Mouse (Mus musculus) hindbrain, embryonic 11.5 days (tissue): ENCODE measurements around the gene Ankrd11. TPM values are rescaled to one million over a fixed set of nuclear protein-coding genes. Genes with fewer than 3 reads are reported as not detected.

Source experiments
- ATAC-seq: fragments of 200-750 bp; cut with Nextera tagmentation; 2 replicates; pipeline ENCODE4 v1.8.0; 2017; ENCODE audit warnings: mild to moderate bottlenecking, moderate TSS enrichment, moderate library complexity; ENCODE audit not compliant: low FRiP score
- DNase-seq: peaks from one replicate; pipeline ENCODE4 v3.0.0-alpha.2; 2015; ENCODE audit warnings: low spot score
- H3K27ac ChIP-seq: fragments of 300-500 bp; sonication (generic); 2 replicates; pipeline ENCODE4 v1.5.1; 2014; ENCODE audit warnings: mild to moderate bottlenecking, low read depth, low read length
- H3K27me3 ChIP-seq: fragments of 300-500 bp; sonication (generic); 2 replicates; pipeline ENCODE4 v1.6.1; 2014; ENCODE audit warnings: mild to moderate bottlenecking, low read length, moderate library complexity, mixed read lengths; ENCODE audit not compliant: control insufficient read depth, insufficient read depth
- H3K36me3 ChIP-seq: fragments of 300-500 bp; sonication (generic); 2 replicates; pipeline ENCODE4 v1.6.1; 2014; ENCODE audit warnings: mild to moderate bottlenecking, low read length, moderate library complexity, mixed read lengths; ENCODE audit not compliant: control insufficient read depth, insufficient read depth
- H3K4me1 ChIP-seq: fragments of 300-500 bp; sonication (generic); replicated peaks from 2 replicates; pipeline ENCODE4 v1.6.1; 2014; ENCODE audit warnings: low read length, mixed read lengths; ENCODE audit not compliant: control insufficient read depth, insufficient read depth
- H3K4me2 ChIP-seq: fragments of 300-500 bp; sonication (generic); replicated peaks from 2 replicates; pipeline ENCODE4 v1.6.1; 2014; ENCODE audit warnings: mild to moderate bottlenecking, low read depth, low read length
- H3K4me3 ChIP-seq: fragments of 300-500 bp; sonication (generic); 2 replicates; pipeline ENCODE4 v1.5.1; 2014; ENCODE audit warnings: low read depth, low read length
- H3K9ac ChIP-seq: fragments of 300-500 bp; sonication (generic); 2 replicates; pipeline ENCODE4 v1.6.1; 2014; ENCODE audit warnings: low read depth, low read length
- H3K9me3 ChIP-seq: fragments of 300-500 bp; sonication (generic); 2 replicates; pipeline ENCODE4 v1.6.1; 2016; ENCODE audit warnings: low read length; ENCODE audit not compliant: control insufficient read depth
- WGBS: fragments of 180-500 bp; shearing (Covaris S2); extraction: QIAGEN DNeasy Blood & Tissue Kit; methylation state at CpG from one replicate; pipeline ENCODE4 v1.1.7; 2014; 5-methylcytosine and 5-hydroxymethylcytosine counted together
- polyA plus RNA-seq: library from polyadenylated mRNA; unstranded; fragments of >200 nt; fragmentation: Nextera tagmentation; extraction: Ambion mirVana; gene quantifications from 2 replicates; pipeline ENCODE4 v1.2.1, GENCODE M21; 2014

The Ankrd11 gene
- polyA plus RNA-seq, 1 experiment from 2014 or later, result 52.7 TPM

GRCm38 (mm10) chr8:122925939-122926722 lies 115.9 kb downstream of the Ankrd11 start:
- no peaks in the 10 kb centered on the region for H3K4me1 ChIP-seq
- H3K9ac ChIP-seq, result no peak overlapping the region
- H3K27ac ChIP-seq, result no peak overlapping the region
- no peak overlapping the region for H3K4me3 ChIP-seq
- H3K9me3 ChIP-seq, result no peaks in the 10 kb centered on the region
- H3K4me2 ChIP-seq, result no peak overlapping the region
- no peak for ATAC-seq
- WGBS, result 93% methylated on average over 8 of the region's 8 CpGs
- no peak for DNase-seq
- no peaks in the 10 kb centered on the region for H3K27me3 ChIP-seq
- H3K36me3 ChIP-seq, result no peaks in the 10 kb centered on the region

GRCm38 (mm10) chr8:122924091-122924490 lies 118.0 kb downstream of the Ankrd11 start:
- Histone ChIP-seq H3K4me1 (no peaks in the 10 kb centered on the region), H3K27ac (no peak overlapping the region), H3K9ac (no peak overlapping the region), H3K4me2 (no peak overlapping the region), H3K27me3 (no peaks in the 10 kb centered on the region), H3K9me3 (no peaks in the 10 kb centered on the region), H3K4me3 (no peak overlapping the region), H3K36me3 (no peaks in the 10 kb centered on the region)
- WGBS, result 82% methylated on average over 6 of the region's 6 CpGs
- ATAC-seq (no peak), DNase-seq (no peak)

- Histone ChIP-seq H3K4me2 (no peak overlapping the region), H3K27ac (no peak overlapping the region), H3K4me3 (no peak overlapping the region), H3K9me3 (no peaks in the 10 kb centered on the region), H3K9ac (no peak overlapping the region), H3K27me3 (no peaks in the 10 kb centered on the region), H3K36me3 (no peaks in the 10 kb centered on the region), H3K4me1 (no peaks in the 10 kb centered on the region)
- ATAC-seq (no peak), DNase-seq (no peak)
- WGBS, result 55% methylated on average over 7 of the region's 7 CpGs
Measured at GRCm38 (mm10) chr8:122923431-122924090, 118.5 kb downstream of the Ankrd11 start.

- WGBS, result 81% methylated on average over 3 of the region's 3 CpGs
- no peak overlapping the region for H3K4me3 ChIP-seq
- no peak overlapping the region for H3K9ac ChIP-seq
- no peak overlapping the region for H3K4me2 ChIP-seq
- no peaks in the 10 kb centered on the region for H3K4me1 ChIP-seq
- no peaks in the 10 kb centered on the region for H3K36me3 ChIP-seq
- H3K9me3 ChIP-seq, result no peaks in the 10 kb centered on the region
- ATAC-seq (no peak), DNase-seq (no peak)
- H3K27me3 ChIP-seq, result no peaks in the 10 kb centered on the region
- no peak overlapping the region for H3K27ac ChIP-seq
Measured at GRCm38 (mm10) chr8:122922945-122923344, 119.1 kb downstream of the Ankrd11 start.

DNA sequence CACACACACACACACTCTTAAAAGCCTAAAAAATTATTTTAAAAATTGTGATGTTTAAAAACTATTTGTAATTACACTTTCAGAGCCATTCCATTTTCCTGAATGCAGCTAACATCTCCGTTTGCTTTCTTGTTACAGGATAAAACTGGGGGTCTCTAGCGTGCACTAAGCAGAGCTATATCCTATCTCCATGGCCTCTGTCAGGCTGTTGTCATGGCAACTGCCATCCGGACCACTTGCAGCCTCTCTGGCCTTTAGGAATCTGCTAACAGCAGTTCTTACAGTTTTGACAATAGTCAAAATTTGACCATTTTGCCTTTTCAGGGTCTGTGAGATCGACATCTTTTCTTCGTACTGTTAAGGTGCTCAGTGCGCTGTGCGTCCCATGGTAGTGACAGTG lies 121.2 kb downstream of the Ankrd11 start:
- Histone ChIP-seq H3K4me3 (no peak overlapping the region), H3K4me2 (no peak overlapping the region), H3K27me3 (no peaks in the 10 kb centered on the region), H3K4me1 (no peaks in the 10 kb centered on the region), H3K9me3 (no peaks in the 10 kb centered on the region), H3K36me3 (no peaks in the 10 kb centered on the region), H3K27ac (no peak overlapping the region), H3K9ac (no peak overlapping the region)
- DNase-seq (no peak), ATAC-seq (no peak)
- 80% methylated on average over 7 of the region's 7 CpGs for WGBS

DNA sequence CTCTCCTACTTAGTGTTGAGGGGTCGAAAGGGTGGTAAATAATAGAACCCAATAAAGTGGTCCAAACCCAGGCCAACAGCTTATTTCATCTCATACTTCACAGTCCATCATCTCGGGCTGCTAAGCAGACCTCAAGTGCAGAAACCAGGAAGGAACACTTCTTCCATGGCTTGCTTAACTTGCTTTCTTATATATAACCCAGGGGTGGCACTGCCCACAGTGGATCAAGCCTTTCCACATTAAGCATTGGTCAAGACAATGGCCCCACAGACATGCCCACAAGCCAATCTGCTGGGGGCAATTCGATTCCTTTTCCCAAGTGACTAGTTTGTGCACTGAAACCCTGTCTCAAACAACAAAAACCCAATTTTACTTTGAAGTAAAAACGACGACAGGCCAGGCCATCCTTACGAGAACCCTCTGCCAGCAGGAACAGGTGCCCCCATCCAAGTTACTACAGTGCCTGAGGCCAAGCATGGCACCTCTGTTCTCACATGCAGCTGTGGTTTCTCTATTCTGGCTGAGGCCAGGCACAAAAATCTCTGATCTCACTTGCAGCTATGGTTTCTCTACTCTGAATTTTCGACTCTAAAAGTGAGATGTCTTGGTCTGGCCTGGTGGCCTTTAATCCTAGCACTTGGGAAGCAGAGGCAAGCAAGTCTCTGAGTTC lies 123.5 kb downstream of the Ankrd11 start:
- 0 out of 2 replicates have a peak, but pooled peaks cover 2% of the 10 kb centered on the region for H3K36me3 ChIP-seq
- DNase-seq, result no peak
- no peak overlapping the region for H3K4me2 ChIP-seq
- no peak overlapping the region for H3K27ac ChIP-seq
- no peaks in the 10 kb centered on the region for H3K27me3 ChIP-seq
- WGBS, result 80% methylated on average over 7 of the region's 7 CpGs
- no peaks in the 10 kb centered on the region for H3K9me3 ChIP-seq
- no peak for ATAC-seq
- no peak overlapping the region for H3K4me3 ChIP-seq
- no peaks in the 10 kb centered on the region for H3K4me1 ChIP-seq
- H3K9ac ChIP-seq, result no peak overlapping the region

GRCm38 (mm10) chr8:122917531-122918392 lies 124.3 kb downstream of the Ankrd11 start:
- no peak for DNase-seq

DNA sequence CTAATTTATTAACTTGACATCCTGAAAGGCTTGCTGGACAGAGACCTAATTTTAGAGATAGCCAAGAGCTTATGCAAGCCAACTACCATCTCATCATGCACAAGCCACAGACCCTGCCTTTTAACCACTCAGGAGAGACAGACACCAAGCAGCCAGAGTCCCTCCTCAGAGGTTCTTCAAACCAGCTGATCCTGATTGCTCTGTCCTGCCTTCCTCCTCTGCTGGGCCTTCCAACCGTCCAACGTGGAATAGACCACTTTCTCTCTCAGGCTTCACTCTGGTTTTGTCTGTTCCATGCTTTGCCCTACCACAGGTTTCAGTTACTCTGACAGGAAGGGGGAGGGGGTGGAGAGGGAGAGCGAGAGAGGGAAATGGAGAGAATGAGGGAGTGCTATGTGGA lies 125.3 kb downstream of the Ankrd11 start:
- 84% methylated on average over 3 of the region's 3 CpGs for WGBS
- H3K36me3 ChIP-seq, result 0 out of 2 replicates have a peak, but pooled peaks cover 2% of the 10 kb centered on the region
- ATAC-seq, result no peak
- no peak for DNase-seq
- H3K9ac ChIP-seq, result no peak overlapping the region
- H3K9me3 ChIP-seq, result no peaks in the 10 kb centered on the region
- H3K27me3 ChIP-seq, result no peaks in the 10 kb centered on the region
- no peaks in the 10 kb centered on the region for H3K4me1 ChIP-seq
- H3K27ac ChIP-seq, result no peak overlapping the region
- H3K4me2 ChIP-seq, result no peak overlapping the region
- no peak overlapping the region for H3K4me3 ChIP-seq

More at GRCm38 (mm10) chr8:122917531-122918392, 124.3 kb downstream of the Ankrd11 start:
- H3K9ac ChIP-seq, result no peak overlapping the region
- no peak overlapping the region for H3K4me3 ChIP-seq
- ATAC-seq, result no peak
- H3K4me1 ChIP-seq, result no peaks in the 10 kb centered on the region
- no peak overlapping the region for H3K4me2 ChIP-seq
- 0 out of 2 replicates have a peak, but pooled peaks cover 2% of the 10 kb centered on the region for H3K36me3 ChIP-seq
- WGBS, result 66% methylated on average over 11 of the region's 11 CpGs
- H3K27me3 ChIP-seq, result no peaks in the 10 kb centered on the region
- H3K9me3 ChIP-seq, result no peaks in the 10 kb centered on the region
- no peak overlapping the region for H3K27ac ChIP-seq
